Mouse (Mus musculus): ENCODE data around the gene Tk2.

Gene Tk2

DNA sequence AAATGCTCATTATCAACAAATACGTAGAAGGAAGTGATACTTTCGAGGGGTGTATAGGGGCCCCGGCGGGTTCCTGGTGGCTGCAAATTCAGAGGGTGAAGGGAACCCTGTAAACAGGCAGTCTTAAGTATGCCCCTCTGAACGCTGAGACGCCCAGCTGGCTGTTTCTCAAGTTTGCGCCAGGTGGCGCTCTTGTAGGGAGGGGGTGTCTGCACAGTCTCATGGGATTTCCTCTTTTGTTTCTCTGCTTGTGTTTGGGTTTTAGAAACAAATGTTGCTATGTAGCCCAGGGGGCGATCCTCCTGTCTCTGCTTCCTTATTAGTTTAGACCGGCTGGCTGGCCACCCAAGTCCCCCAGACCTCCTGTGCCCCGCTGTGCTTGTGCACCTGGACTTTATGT is 29.3 kb downstream of the Tk2 start:
- peak; percentile 82 for DNase-seq

DNA sequence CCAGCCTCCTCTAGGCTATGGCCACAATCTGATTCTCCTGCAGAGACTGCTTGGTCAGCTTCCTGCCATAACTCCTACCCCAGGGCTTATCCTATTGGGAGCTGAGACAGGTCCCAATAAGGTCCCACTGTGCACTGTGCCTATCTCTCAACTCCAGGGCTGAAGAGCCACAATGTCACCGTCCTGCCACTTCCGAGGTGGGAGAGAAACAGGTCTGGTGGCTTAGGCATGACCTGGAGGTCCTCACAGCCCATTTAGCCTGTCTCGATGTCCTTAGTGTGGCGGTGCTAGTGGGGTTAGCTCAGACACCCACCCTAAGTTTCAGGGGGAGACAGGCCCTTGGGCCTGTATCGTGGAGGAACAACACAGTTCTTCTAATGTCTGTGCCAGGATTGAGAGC is 30.8 kb downstream of the Tk2 start:
- no peak for DNase-seq

DNA sequence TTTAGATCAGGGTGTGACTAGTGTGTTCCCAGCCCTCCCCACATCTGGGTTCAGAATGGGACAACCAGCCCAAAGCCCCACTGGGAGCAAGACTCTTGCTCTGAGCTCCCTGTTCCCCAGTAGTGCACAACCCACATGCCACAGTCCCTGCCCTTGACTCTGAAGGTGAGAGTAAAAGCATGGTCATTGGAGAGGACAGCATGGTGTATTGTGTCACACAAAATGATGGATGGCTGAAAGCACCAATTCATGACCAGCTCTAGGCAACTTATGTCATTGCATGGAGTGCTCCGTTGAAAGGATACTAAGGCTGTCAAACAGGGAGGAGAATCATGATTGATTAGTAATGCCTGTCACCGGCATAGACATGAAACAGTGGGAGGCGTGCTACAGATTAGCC is 43.1 kb downstream of the Tk2 start:
- no peak for DNase-seq

DNA sequence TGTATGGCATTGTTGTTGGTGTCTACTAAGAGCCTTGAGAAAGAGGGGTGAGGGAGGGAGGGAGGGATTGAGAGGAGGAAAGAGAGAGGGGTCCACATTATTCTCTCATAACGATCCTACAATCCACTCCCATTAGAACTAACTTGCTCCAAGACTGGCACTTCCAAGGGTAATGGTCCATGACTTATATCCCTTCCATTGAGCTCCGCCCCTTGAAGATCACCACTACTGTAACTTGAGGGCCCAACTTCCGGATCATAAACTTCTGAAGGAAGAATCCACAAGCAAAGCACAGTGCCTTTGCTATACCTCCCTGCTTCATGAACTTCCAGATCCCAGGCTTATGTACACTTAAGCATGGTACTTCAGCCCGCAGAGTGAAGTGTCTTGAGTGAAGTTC is 46.0 kb downstream of the Tk2 start:
- DNase-seq: no peak

DNA sequence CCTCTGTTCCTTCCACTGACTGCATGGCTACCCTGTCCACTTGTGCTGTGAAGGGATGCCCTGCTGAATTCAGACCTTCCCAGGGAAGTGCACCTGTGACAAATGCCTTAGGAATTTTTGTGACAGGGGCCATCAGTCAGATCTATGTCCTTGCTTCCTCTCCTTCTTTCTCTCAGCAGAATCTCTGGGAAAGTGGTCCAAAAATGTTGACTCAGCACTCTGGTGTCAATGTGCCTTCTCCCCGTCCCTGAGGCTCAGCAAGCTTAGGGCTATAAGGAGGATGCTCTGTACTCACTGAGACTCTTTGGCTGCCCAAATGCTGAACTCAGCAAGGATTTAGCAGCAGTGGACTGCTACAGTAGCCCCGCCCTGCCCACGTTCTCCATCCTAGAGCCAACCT is 46.7 kb downstream of the Tk2 start:
- DNase-seq: no peak

DNA sequence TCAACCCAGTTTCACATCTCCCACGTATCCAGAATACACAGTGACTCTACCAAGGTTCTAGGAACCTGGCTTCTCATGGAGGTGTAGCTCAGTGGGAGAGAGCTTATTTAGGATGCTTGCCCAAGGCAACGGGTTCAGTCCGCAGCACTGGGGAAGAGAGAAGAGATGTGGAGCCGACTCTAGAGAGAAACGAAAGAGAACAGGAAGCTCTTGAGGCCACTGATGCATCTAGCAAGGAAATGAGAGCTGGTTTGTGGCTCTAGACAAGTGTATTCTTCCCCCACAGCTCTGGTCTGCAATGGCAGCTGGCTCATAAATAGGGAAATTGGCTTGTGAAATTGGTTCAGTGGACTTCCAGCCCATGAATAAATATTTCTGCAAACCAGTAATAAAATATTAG is 48.6 kb downstream of the Tk2 start:
- peak in 1 of 2 experiments; percentile 29 for DNase-seq

DNA sequence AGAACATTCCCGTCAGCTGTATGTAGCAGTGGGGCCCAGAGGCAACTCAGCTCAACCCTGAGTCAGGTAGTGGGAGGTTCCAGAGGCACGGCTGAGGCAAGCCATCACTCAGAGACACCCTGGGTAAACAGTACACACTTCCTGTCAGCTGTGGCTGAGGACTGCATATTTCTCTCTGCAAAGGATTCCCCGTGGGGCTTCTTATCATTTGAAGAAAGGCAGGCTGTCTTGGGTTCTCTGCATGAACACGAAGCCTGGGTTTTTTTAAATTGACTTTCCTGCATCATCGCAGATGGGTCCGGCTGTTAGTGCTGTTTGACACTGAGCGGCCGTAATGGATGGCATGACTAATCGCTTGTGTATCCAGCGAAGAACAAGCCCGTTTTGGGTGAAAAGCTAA is 56.9 kb downstream of the Tk2 start:
- peak; percentile 32 to 46 for DNase-seq

DNA sequence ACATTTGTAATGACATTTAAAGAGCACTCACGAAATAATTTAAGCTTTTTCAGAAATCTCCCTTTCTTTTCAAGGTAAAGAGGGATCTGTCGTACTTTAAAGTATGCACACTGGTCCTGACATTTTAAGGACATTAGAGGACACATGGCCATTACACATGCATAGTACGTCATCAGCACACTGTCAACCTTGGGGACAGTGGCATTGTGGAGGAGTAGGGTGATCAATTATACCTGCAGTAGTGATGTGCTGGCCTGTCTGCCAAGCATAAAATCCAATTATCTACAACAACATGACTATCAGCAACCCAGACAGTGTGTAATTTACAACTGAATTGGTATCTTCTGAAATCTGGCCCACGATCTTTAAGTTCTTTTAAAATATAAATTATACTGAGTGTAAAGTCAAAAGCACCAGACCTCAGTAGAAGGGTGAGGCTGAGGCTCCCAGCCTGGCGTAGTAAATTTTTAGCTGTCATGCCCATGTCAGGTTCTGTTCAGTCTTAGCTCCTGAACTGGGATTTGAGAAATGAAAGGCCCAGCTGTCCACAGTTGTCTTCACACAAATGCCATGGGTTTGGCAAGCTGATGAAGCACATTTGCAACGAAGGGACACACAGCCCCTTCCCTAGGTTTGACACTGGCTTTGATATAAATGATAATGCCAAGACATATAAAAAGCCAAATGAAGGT is 57.4 kb downstream of the Tk2 start:
- DNase-seq: no peak

DNA sequence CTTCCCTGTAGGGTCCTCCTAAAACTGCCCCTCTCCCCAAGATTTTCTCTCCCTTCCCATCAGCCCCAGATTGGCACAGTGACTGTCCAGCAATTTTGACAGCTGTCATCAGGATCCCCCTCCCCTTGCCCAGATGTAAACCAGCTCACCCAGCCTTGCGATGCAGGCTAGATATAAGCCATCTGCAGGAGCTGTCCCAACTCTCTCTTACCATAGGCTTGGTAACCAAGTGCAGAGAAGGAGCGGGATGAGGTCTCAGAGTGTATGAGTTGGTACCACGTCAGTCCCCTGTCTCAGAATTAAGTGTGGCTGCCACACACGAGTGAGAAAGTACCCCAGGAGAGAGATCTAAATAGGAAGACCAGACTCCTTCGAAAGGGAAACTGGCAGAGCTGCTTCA is 59.9 kb downstream of the Tk2 start:
- no peak for DNase-seq

DNA sequence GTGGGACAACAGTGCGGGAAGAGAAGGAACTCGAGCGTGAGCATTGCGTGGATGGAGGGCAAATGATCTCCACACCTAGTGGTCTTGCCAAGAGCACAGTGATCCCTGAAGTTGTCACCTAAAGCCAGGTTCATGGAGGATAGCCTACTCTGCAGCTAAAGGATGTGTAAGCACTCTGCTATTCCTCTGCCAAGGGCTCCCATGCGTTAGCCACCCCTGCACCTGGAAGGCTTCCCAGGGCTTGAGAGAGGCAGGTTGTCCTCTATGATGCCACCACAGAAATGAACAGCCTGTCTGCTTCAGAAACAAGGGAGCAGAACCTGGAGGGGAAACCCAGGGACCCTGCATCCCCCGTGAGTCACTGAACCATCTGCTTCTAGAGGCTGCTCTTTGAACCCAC is 60.7 kb downstream of the Tk2 start:
- DNase-seq: no peak

DNA sequence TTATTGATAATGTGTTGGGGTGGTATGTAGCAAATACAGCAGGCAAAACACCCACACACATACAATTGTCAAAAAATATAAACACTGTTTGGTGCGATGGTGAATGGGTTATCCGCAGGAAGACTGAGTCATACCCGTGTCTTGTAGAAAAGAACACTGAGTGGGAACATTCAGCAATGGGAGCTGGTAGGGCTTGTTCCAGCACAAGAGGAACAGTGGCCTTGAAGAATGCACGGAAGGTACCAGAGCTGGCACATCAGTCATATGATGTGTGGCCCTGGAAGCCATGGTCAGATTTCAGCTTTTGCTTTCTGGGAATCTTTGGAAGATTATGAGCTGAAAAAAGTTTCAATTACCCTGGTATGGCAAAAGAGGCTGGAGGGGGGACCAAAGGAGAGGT is 61.5 kb downstream of the Tk2 start:
- DNase-seq: no peak

DNA sequence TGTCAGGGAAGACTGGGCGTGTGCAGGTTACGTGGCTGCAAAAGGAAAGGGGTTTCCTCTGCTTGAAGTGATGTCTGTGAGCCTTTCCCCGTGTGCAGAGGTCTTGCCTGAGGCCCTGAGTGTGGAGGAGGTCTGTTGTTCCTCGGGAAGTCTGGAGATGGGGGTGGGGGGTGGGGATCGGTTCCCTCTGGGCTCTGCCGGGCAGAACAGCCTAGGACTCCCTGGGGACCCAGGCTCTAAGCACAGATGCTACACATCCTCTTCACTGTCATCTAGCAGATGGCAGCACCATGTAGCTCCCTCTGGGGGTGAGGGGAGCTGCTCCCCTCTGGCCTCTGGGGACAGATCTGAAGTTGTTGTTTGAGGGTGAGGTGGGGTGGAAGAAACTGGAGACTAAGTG is 63.5 kb downstream of the Tk2 start:
- peak in 1 of 2 experiments; percentile 29 for DNase-seq

DNA sequence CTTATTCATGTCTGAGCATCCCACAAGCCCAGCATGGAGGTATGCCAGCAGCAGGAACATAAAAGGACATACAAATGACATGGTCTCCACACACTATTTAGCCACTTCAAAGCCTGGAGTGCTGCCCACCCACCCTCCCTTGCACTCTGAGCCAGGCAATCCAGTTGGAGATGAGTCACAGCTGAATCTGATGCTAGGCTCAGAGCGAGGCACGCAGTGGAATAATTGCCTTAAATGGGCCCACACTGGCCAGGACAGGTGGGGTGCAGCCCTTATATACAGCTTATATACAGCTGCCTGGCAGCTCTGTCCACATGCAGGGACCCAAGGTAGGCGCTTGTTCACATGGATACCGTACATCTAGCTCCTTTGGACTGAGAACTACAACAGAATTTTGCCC is 71.3 kb downstream of the Tk2 start:
- DNase-seq: no peak
